ENCODE assay signal across 25 mouse cellular contexts in genomic region chr9:31947051-31947450, GRCm38 (mm10). TPM values are rescaled to one million over a fixed set of nuclear protein-coding genes. Genes with fewer than 3 reads are reported as not detected.
"Had no signal": no experiment of that assay in that cellular context is flagged by ENCODE, and none has a peak within 500 bp of the region (broad histone marks: within the 10 kb centered on the region; RNA-seq: fewer than 3 reads in every experiment).

No protein-coding gene starts in this region.

- ATAC-seq: liver, embryonic 12.5 days had no signal

- H3K36me3 ChIP-seq: limb, embryonic 10.5 days; limb, embryonic 13.5 days; liver, embryonic 12.5 days; liver, embryonic 15.5 days; lung, embryonic 15.5 days; midbrain, embryonic 10.5 days; neural tube, embryonic 12.5 days; neural tube, embryonic 15.5 days had no signal

- DNase-seq: kidney, adult 8-10 months; kidney, postnatal 25 days; layer of hippocampus, postnatal 36 days; liver; lung, adult 18-20 months; lung, postnatal 10 days; lung, postnatal 36 days; midbrain, embryonic 14.5 days; right cerebral cortex, adult 18-20 months; right cerebral cortex, postnatal 14 days; right cerebral cortex, postnatal 4 days; thymus, adult 2 months; thymus, postnatal 14 days; thymus, postnatal 4 days had no signal

- H3K27me3 ChIP-seq: limb, embryonic 13.5 days; liver, embryonic 12.5 days; liver, embryonic 15.5 days; lung, embryonic 15.5 days; megakaryocyte, embryonic 14.5 days; neural tube, embryonic 12.5 days; neural tube, embryonic 15.5 days had no signal

- H3K9me3 ChIP-seq: limb, embryonic 10.5 days; limb, embryonic 13.5 days; liver, embryonic 12.5 days; liver, embryonic 15.5 days; lung, embryonic 15.5 days; midbrain, embryonic 10.5 days; neural tube, embryonic 12.5 days; neural tube, embryonic 15.5 days had no signal

- H3K4me2 ChIP-seq: limb, embryonic 13.5 days; liver, embryonic 12.5 days; liver, embryonic 15.5 days; lung, embryonic 15.5 days; neural tube, embryonic 12.5 days; neural tube, embryonic 15.5 days had no signal

- H3K27ac ChIP-seq: kidney, postnatal 0 days; limb, embryonic 10.5 days; limb, embryonic 13.5 days; liver, embryonic 12.5 days; liver, embryonic 15.5 days; lung, embryonic 15.5 days; midbrain, embryonic 10.5 days; neural tube, embryonic 12.5 days; neural tube, embryonic 15.5 days; stomach, postnatal 0 days had no signal

- H3K4me1 ChIP-seq: limb, embryonic 10.5 days; limb, embryonic 13.5 days; liver, embryonic 12.5 days; liver, embryonic 15.5 days; lung, embryonic 15.5 days; megakaryocyte, embryonic 14.5 days; midbrain, embryonic 10.5 days; neural tube, embryonic 12.5 days; neural tube, embryonic 15.5 days had no signal

- H3K4me3 ChIP-seq: limb, embryonic 10.5 days; limb, embryonic 13.5 days; liver, embryonic 12.5 days; liver, embryonic 15.5 days; lung, embryonic 15.5 days; megakaryocyte, embryonic 14.5 days; midbrain, embryonic 10.5 days; neural tube, embryonic 12.5 days; neural tube, embryonic 15.5 days had no signal

- H3K9ac ChIP-seq: limb, embryonic 13.5 days; liver, embryonic 12.5 days; liver, embryonic 15.5 days; lung, embryonic 15.5 days; neural tube, embryonic 12.5 days; neural tube, embryonic 15.5 days had no signal

RNA-seq across cellular contexts. Expression of gene Barx2, which starts 33.8 kb away (rescaled TPM):
- polyA plus RNA-seq: liver, embryonic 12.5 days; liver, embryonic 15.5 days had no signal
